Comparison of ENCODE assay signal across 30 mouse cellular contexts in genomic region chr2:130358852-130359251, GRCm38 (mm10). TPM values are rescaled to one million over a fixed set of nuclear protein-coding genes. Genes with fewer than 3 reads are reported as not detected.
A peak's percentile ranks its signal among the peaks of the same experiment; 100 is the strongest.
DNase-seq lines count a peak whose midpoint lies in the region; ATAC-seq and TF ChIP-seq lines count a peak whose summit lies in the region.
"Had no signal": no experiment of that assay in that cellular context is flagged by ENCODE, and none has a peak within 500 bp of the region (broad histone marks: within the 10 kb centered on the region; RNA-seq: fewer than 3 reads in every experiment).

No protein-coding gene starts in this region.

- DNase-seq in heart, adult 11 months = peak; percentile 58
- no peak for DNase-seq in midbrain, embryonic 10.5 days (ENCODE audit: low spot score)
- no peak for DNase-seq in forebrain, postnatal 0 days
- DNase-seq in cerebellum, adult 18-20 months = no peak
- no peak for DNase-seq in cerebellum, adult 2 months
- DNase-seq: adrenal gland, adult 2 months; adrenal gland, postnatal 25 days; cerebellum, adult 11-12 months; cerebellum, postnatal 14 days; embryo, embryonic 11 days; gastrocnemius, postnatal 36 days; heart, adult 18-20 months; heart, postnatal 14 days; kidney, adult 11 months; kidney, adult 9 months had no signal

- WGBS in heart, embryonic 11.5 days (ENCODE audit: insufficient replicate concordance) = 14% methylated on average over 5 of the region's 5 CpGs
- 31% methylated on average over 5 of the region's 5 CpGs for WGBS in midbrain, embryonic 15.5 days
- WGBS in midbrain, embryonic 10.5 days = 27% methylated on average over 5 of the region's 5 CpGs
- 16% methylated on average over 5 of the region's 5 CpGs for WGBS in forebrain, embryonic 13.5 days
- 14% methylated on average over 5 of the region's 5 CpGs for WGBS in forebrain, postnatal 0 days
- 28% methylated on average over 5 of the region's 5 CpGs for WGBS in cerebellum, adult 2 months

- ATAC-seq in heart, embryonic 11.5 days (replicated peaks; ENCODE audit: insufficient number of reproducible peaks, low FRiP score, low TSS enrichment) = no peak
- peak; percentile 37; the same call in 1 of the 2 replicates for ATAC-seq in midbrain, embryonic 15.5 days (replicated peaks)
- ATAC-seq in forebrain, embryonic 13.5 days = peak; percentile 75
- ATAC-seq in forebrain, postnatal 0 days = peak; percentile 44; the same call in 1 of the 2 replicates
- ATAC-seq: hindbrain, embryonic 16.5 days had no signal

- no peak for TF ChIP-seq CTCF in forebrain, postnatal 0 days (IDR thresholded peaks at IDR 0.05; ENCODE audit: low read depth)
- TF ChIP-seq CTCF in cerebellum, adult 2 months (IDR thresholded peaks at IDR 0.05; ENCODE audit: borderline replicate concordance, insufficient read depth, low read depth, low read length) = no peak

- no peak for TF ChIP-seq POLR2A in cerebellum, adult 2 months (IDR thresholded peaks at IDR 0.05; ENCODE audit: borderline replicate concordance, insufficient read depth, low read length)

- H3K27ac ChIP-seq in heart, embryonic 11.5 days (ENCODE audit: low read depth, low read length) = no peak overlapping the region
- no peak overlapping the region for H3K27ac ChIP-seq in midbrain, embryonic 15.5 days
- no peak overlapping the region for H3K27ac ChIP-seq in midbrain, embryonic 10.5 days (replicated peaks)
- no peak overlapping the region; the same call in 1 of the 2 replicates for H3K27ac ChIP-seq in forebrain, embryonic 13.5 days
- H3K27ac ChIP-seq in forebrain, postnatal 0 days (ENCODE audit: low read depth, low read length) = no peak overlapping the region
- H3K27ac ChIP-seq in cerebellum, adult 2 months (ENCODE audit: insufficient read depth, low read length) = no peak overlapping the region
- H3K27ac ChIP-seq: embryonic facial prominence, embryonic 15.5 days; heart, embryonic 10.5 days; heart, embryonic 15.5 days had no signal

- H3K4me2 ChIP-seq in heart, embryonic 11.5 days = no peak overlapping the region
- H3K4me2 ChIP-seq in midbrain, embryonic 15.5 days = no peak overlapping the region
- no peak overlapping the region for H3K4me2 ChIP-seq in forebrain, embryonic 13.5 days
- no peak overlapping the region for H3K4me2 ChIP-seq in forebrain, postnatal 0 days (ENCODE audit: low read depth)
- H3K4me2 ChIP-seq: embryonic facial prominence, embryonic 15.5 days; heart, embryonic 15.5 days had no signal

- H3K9ac ChIP-seq in heart, embryonic 11.5 days (ENCODE audit: low read depth, low read length) = no peak overlapping the region
- H3K9ac ChIP-seq in midbrain, embryonic 15.5 days = no peak overlapping the region
- H3K9ac ChIP-seq in forebrain, embryonic 13.5 days = no peak overlapping the region
- no peak overlapping the region for H3K9ac ChIP-seq in forebrain, postnatal 0 days
- H3K9ac ChIP-seq: embryonic facial prominence, embryonic 15.5 days; heart, embryonic 15.5 days had no signal

- H3K9me3 ChIP-seq in heart, embryonic 11.5 days (replicated peaks; ENCODE audit: control insufficient read depth, low read length) = no peaks in the 10 kb centered on the region
- no peaks in the 10 kb centered on the region for H3K9me3 ChIP-seq in midbrain, embryonic 15.5 days
- no peaks in the 10 kb centered on the region for H3K9me3 ChIP-seq in midbrain, embryonic 10.5 days (replicated peaks)
- H3K9me3 ChIP-seq in forebrain, embryonic 13.5 days (replicated peaks) = no peaks in the 10 kb centered on the region
- H3K9me3 ChIP-seq in forebrain, postnatal 0 days (ENCODE audit: low read length) = no peaks in the 10 kb centered on the region
- H3K9me3 ChIP-seq: embryonic facial prominence, embryonic 15.5 days; heart, embryonic 10.5 days; heart, embryonic 15.5 days had no signal

- no peaks in the 10 kb centered on the region for H3K4me1 ChIP-seq in heart, embryonic 11.5 days (ENCODE audit: control insufficient read depth, insufficient read depth, low read length)
- no peaks in the 10 kb centered on the region for H3K4me1 ChIP-seq in midbrain, embryonic 15.5 days
- H3K4me1 ChIP-seq in midbrain, embryonic 10.5 days = peaks cover 14% of the 10 kb centered on the region
- H3K4me1 ChIP-seq in forebrain, embryonic 13.5 days = peaks cover 34% of the 10 kb centered on the region
- no peaks in the 10 kb centered on the region for H3K4me1 ChIP-seq in forebrain, postnatal 0 days (ENCODE audit: insufficient read depth)
- H3K4me1 ChIP-seq in cerebellum, adult 2 months (ENCODE audit: control insufficient read depth, insufficient read depth, low read length) = no peaks in the 10 kb centered on the region

- H3K4me3 ChIP-seq in heart, embryonic 11.5 days (ENCODE audit: low read depth, low read length) = no peak overlapping the region
- no peak overlapping the region for H3K4me3 ChIP-seq in midbrain, embryonic 15.5 days
- no peak overlapping the region for H3K4me3 ChIP-seq in midbrain, embryonic 10.5 days
- no peak overlapping the region for H3K4me3 ChIP-seq in forebrain, embryonic 13.5 days
- H3K4me3 ChIP-seq in forebrain, postnatal 0 days (ENCODE audit: low read depth, low read length) = no peak overlapping the region
- no peak overlapping the region for H3K4me3 ChIP-seq in cerebellum, adult 2 months (replicated peaks; ENCODE audit: insufficient read depth, low read depth, low read length)
- H3K4me3 ChIP-seq: embryonic facial prominence, embryonic 15.5 days; erythroblast, embryonic 14.5 days; heart, embryonic 10.5 days; heart, embryonic 15.5 days had no signal

- H3K36me3 ChIP-seq in heart, embryonic 11.5 days (ENCODE audit: control insufficient read depth, insufficient read depth, low read length) = no peaks in the 10 kb centered on the region
- no peaks in the 10 kb centered on the region for H3K36me3 ChIP-seq in midbrain, embryonic 15.5 days (replicated peaks)
- no peaks in the 10 kb centered on the region for H3K36me3 ChIP-seq in midbrain, embryonic 10.5 days
- H3K36me3 ChIP-seq in forebrain, embryonic 13.5 days (ENCODE audit: poor library complexity, severe bottlenecking) = no peaks in the 10 kb centered on the region
- no peaks in the 10 kb centered on the region for H3K36me3 ChIP-seq in forebrain, postnatal 0 days (ENCODE audit: insufficient read depth)
- H3K36me3 ChIP-seq: embryonic facial prominence, embryonic 15.5 days; heart, embryonic 10.5 days; heart, embryonic 15.5 days had no signal

- H3K27me3 ChIP-seq in heart, embryonic 11.5 days (ENCODE audit: control insufficient read depth, insufficient read depth, low read length) = peaks cover 64% of the 10 kb centered on the region
- H3K27me3 ChIP-seq in midbrain, embryonic 15.5 days (replicated peaks) = peaks cover 42% of the 10 kb centered on the region
- peaks cover 56% of the 10 kb centered on the region for H3K27me3 ChIP-seq in midbrain, embryonic 10.5 days (ENCODE audit: low read depth, poor library complexity, severe bottlenecking)
- peaks cover 45% of the 10 kb centered on the region for H3K27me3 ChIP-seq in forebrain, embryonic 13.5 days
- peaks cover 22% of the 10 kb centered on the region for H3K27me3 ChIP-seq in forebrain, postnatal 0 days (ENCODE audit: insufficient read depth, low read length)
- peaks cover 2% of the 10 kb centered on the region; the same call in 1 of the 2 replicates for H3K27me3 ChIP-seq in cerebellum, adult 2 months (ENCODE audit: control insufficient read depth, insufficient read depth, low read length)

RNA-seq across cellular contexts. Expression of gene Cpxm1, which starts 38.5 kb away (rescaled TPM):
- 27.0 and 31.2 TPM in 2 replicates for polyA plus RNA-seq in heart, embryonic 11.5 days (2014; fragmentation: Nextera tagmentation; extraction: Ambion mirVana)
- 21.2 and 27.5 TPM in 2 replicates for polyA plus RNA-seq in midbrain, embryonic 15.5 days (2015; fragmentation: Nextera tagmentation; extraction: Ambion mirVana)
- 40.7 and 47.3 TPM in 2 replicates for polyA plus RNA-seq in midbrain, embryonic 10.5 days (2016; fragmentation: Nextera tagmentation; extraction: Ambion mirVana)
- 11.8 and 12.3 TPM in 2 replicates for polyA plus RNA-seq in forebrain, embryonic 13.5 days (2015; fragmentation: Nextera tagmentation; extraction: Ambion mirVana)
- total RNA-seq in forebrain, postnatal 0 days (2014; rRNA removed) = 18.4 and 20.4 TPM in 2 replicates
- polyA plus RNA-seq in forebrain, postnatal 0 days (2015; fragmentation: Nextera tagmentation; extraction: Ambion mirVana) = 20.4 and 22.4 TPM in 2 replicates
- polyA plus RNA-seq in cerebellum, adult 2 months (2012; rRNA removed) = 7.7 and 8.0 TPM in 2 replicates
- polyA plus RNA-seq: erythroblast, embryonic 14.5 days had no signal

RNA-seq across cellular contexts. Expression of gene Gm28372, which starts 46.2 kb away (rescaled TPM):
- not detected in 2 replicates for polyA plus RNA-seq in heart, embryonic 11.5 days (2014; fragmentation: Nextera tagmentation; extraction: Ambion mirVana)
- 0.28 and 0.29 TPM in 2 replicates for polyA plus RNA-seq in midbrain, embryonic 15.5 days (2015; fragmentation: Nextera tagmentation; extraction: Ambion mirVana)
- polyA plus RNA-seq in midbrain, embryonic 10.5 days (2016; fragmentation: Nextera tagmentation; extraction: Ambion mirVana) = not detected in 2 replicates
- 0.09 and 0.34 TPM in 2 replicates for polyA plus RNA-seq in forebrain, embryonic 13.5 days (2015; fragmentation: Nextera tagmentation; extraction: Ambion mirVana)
- not detected in 2 replicates for total RNA-seq in forebrain, postnatal 0 days (2014; rRNA removed)
- polyA plus RNA-seq in forebrain, postnatal 0 days (2015; fragmentation: Nextera tagmentation; extraction: Ambion mirVana) = not detected in 2 replicates
- polyA plus RNA-seq in cerebellum, adult 2 months (2012; rRNA removed) = not detected in 2 replicates
- total RNA-seq: adrenal gland, adult 2 months; adrenal gland, postnatal 25 days; CH12.LX; common myeloid progenitor, adult 5-6 weeks; ES-E14; gastrocnemius, adult 8-10 months; gastrocnemius, postnatal 36 days; heart, adult 18-20 months; heart, postnatal 14 days; hematopoietic stem cell, adult 5-6 weeks had no signal
- polyA plus RNA-seq: adrenal gland, adult 2 months; embryonic facial prominence, embryonic 11.5 days; embryonic facial prominence, embryonic 15.5 days; erythroblast, embryonic 14.5 days; heart, embryonic 10.5 days; heart, embryonic 15.5 days; hindbrain, embryonic 16.5 days; intestine, embryonic 14.5 days had no signal

RNA-seq across cellular contexts. Expression of gene 1700020A23Rik, which starts 46.2 kb away (rescaled TPM):
- polyA plus RNA-seq in heart, embryonic 11.5 days (2014; fragmentation: Nextera tagmentation; extraction: Ambion mirVana) = not detected in 2 replicates
- 0.69 TPM in 1 of 2 replicates, not detected in the other for polyA plus RNA-seq in midbrain, embryonic 15.5 days (2015; fragmentation: Nextera tagmentation; extraction: Ambion mirVana)
- 0.40 TPM in 1 of 2 replicates, not detected in the other for polyA plus RNA-seq in midbrain, embryonic 10.5 days (2016; fragmentation: Nextera tagmentation; extraction: Ambion mirVana)
- polyA plus RNA-seq in forebrain, embryonic 13.5 days (2015; fragmentation: Nextera tagmentation; extraction: Ambion mirVana) = 0.25 and 0.48 TPM in 2 replicates
- total RNA-seq in forebrain, postnatal 0 days (2014; rRNA removed) = not detected in 2 replicates
- 0.45 TPM in 1 of 2 replicates, not detected in the other for polyA plus RNA-seq in forebrain, postnatal 0 days (2015; fragmentation: Nextera tagmentation; extraction: Ambion mirVana)
- not detected in 2 replicates for polyA plus RNA-seq in cerebellum, adult 2 months (2012; rRNA removed)
- total RNA-seq: adrenal gland, postnatal 25 days; CH12.LX; common myeloid progenitor, adult 5-6 weeks; ES-E14; gastrocnemius, adult 8-10 months; gastrocnemius, postnatal 36 days; heart, adult 18-20 months; heart, postnatal 14 days; hematopoietic stem cell, adult 5-6 weeks had no signal
- polyA plus RNA-seq: adrenal gland, adult 2 months; embryonic facial prominence, embryonic 11.5 days; erythroblast, embryonic 14.5 days; heart, embryonic 15.5 days; intestine, embryonic 14.5 days had no signal

RNA-seq across cellular contexts. Expression of gene Tmem239, which starts 47.4 kb away (rescaled TPM):
- not detected in 2 replicates for polyA plus RNA-seq in heart, embryonic 11.5 days (2014; fragmentation: Nextera tagmentation; extraction: Ambion mirVana)
- 0.22 TPM in 1 of 2 replicates, not detected in the other for polyA plus RNA-seq in midbrain, embryonic 15.5 days (2015; fragmentation: Nextera tagmentation; extraction: Ambion mirVana)
- 0.12 TPM in 1 of 2 replicates, not detected in the other for polyA plus RNA-seq in midbrain, embryonic 10.5 days (2016; fragmentation: Nextera tagmentation; extraction: Ambion mirVana)
- polyA plus RNA-seq in forebrain, embryonic 13.5 days (2015; fragmentation: Nextera tagmentation; extraction: Ambion mirVana) = not detected in 2 replicates
- total RNA-seq in forebrain, postnatal 0 days (2014; rRNA removed) = not detected in 2 replicates
- polyA plus RNA-seq in forebrain, postnatal 0 days (2015; fragmentation: Nextera tagmentation; extraction: Ambion mirVana) = 0.16 TPM in 1 of 2 replicates, not detected in the other
- not detected in 2 replicates for polyA plus RNA-seq in cerebellum, adult 2 months (2012; rRNA removed)
- total RNA-seq: adrenal gland, adult 2 months; adrenal gland, postnatal 25 days; CH12.LX; common myeloid progenitor, adult 5-6 weeks; ES-E14; gastrocnemius, adult 8-10 months; gastrocnemius, postnatal 36 days; heart, adult 18-20 months; heart, postnatal 14 days; hematopoietic stem cell, adult 5-6 weeks had no signal
- polyA plus RNA-seq: adrenal gland, adult 2 months; embryonic facial prominence, embryonic 11.5 days; embryonic facial prominence, embryonic 15.5 days; erythroblast, embryonic 14.5 days; heart, embryonic 10.5 days; heart, embryonic 15.5 days; intestine, embryonic 14.5 days had no signal
